Mouse (Mus musculus) lung, postnatal 0 days (tissue): ENCODE measurements around the gene Lyz1.

Experiments
- CTCF ChIP-seq: IDR thresholded peaks from 2 replicates; pipeline ENCODE4 v1.5.1; 2016; ENCODE audit warnings: antibody characterized with exemption, mild to moderate bottlenecking
- EP300 ChIP-seq: IDR thresholded peaks from 2 replicates; pipeline ENCODE4 v1.6.1; 2016; ENCODE audit warnings: antibody characterized with exemption, mild to moderate bottlenecking, control low read depth

DNA sequence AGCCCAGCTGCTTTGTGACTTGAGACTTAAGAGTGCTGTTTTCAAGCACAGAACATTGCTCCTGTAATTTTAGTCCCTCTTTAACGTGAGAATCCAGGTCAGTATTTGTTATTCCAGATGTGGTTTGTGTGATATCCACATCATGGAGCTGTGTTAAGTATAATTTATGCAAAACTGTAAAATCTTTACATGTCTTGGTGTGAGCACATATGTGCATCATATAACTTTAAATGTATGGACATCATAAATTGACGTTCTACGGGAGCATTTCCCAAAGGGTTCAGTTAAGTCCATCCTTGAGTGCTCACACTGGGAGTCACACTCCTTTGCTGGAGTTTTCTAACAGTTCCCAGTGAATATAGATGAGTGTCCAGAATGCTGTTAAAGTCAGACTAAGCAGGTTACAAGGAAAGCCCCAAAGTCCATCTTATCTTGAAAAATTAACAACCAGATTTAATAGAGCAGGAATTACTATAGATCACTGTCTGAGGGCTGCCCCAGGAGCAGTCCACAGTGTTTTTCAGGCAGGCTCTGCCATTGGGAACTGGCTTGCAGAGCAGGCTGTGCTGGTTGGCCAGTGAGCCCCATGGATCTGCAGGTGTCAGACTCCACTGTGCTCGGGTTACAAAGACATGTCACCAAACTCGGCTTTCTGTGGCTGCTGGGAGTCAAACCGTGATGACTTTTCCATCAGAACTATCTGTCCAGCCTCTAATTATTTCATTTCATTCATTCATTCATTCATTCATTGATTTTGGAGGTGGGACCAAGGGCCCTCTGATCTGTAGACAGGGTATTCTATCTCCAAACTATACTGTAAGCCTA, 2.4 kb downstream of the Lyz1 start:
- TF ChIP-seq CTCF (no peak), EP300 (no peak)
